Mouse (Mus musculus) embryonic fibroblast, embryonic 13.5 days (primary cell): Measurements from ENCODE around the gene Snta1. TPM values are rescaled to one million over a fixed set of nuclear protein-coding genes. Genes with fewer than 3 reads are reported as not detected.

ENCODE experiments used
- H3K27ac ChIP-seq: 2 replicates; pipeline ENCODE4 v1.5.1; 2012; ENCODE audit warnings: low read length, control low read depth, inconsistent platforms; ENCODE audit not compliant: insufficient read depth
- H3K4me1 ChIP-seq: 2 replicates; pipeline ENCODE4 v1.6.1; 2011; ENCODE audit warnings: low read length; ENCODE audit not compliant: control insufficient read depth, insufficient read depth
- H3K4me3 ChIP-seq: 2 replicates; pipeline ENCODE4 v1.5.1; 2011; ENCODE audit warnings: mild to moderate bottlenecking, control low read depth, low read length; ENCODE audit not compliant: insufficient read depth
- CTCF ChIP-seq: IDR thresholded peaks from 2 replicates; pipeline ENCODE4 v1.5.1; 2011; ENCODE audit warnings: mild to moderate bottlenecking, control low read depth, low read length, moderate library complexity, borderline replicate concordance; ENCODE audit not compliant: insufficient read depth
- POLR2A ChIP-seq: IDR thresholded peaks from 2 replicates; pipeline ENCODE4 v1.6.1; 2011; ENCODE audit warnings: low read depth, mild to moderate bottlenecking, control low read depth, low read length, moderate library complexity
- polyA plus RNA-seq: library from polyadenylated mRNA; stranded (reverse); fragments of >200 nt; gene quantifications from 2 replicates; pipeline ENCODE4 v1.2.4, GENCODE M21; 2011; ENCODE audit warnings: low read depth; ENCODE audit not compliant: missing spikeins, insufficient read length

Snta1 gene
- polyA plus RNA-seq: 17.1 and 18.5 TPM in 2 replicates

GRCm38 (mm10) chr2:154407643-154408445 lies at the start of gene Snta1:
Snta1 (minus strand) TSS chr2:154408099.
- peak within 1 kb of the TSS; percentile 76 for H3K4me3 ChIP-seq
- H3K27ac ChIP-seq: no peak within 1 kb of the TSS
- TF ChIP-seq POLR2A (peak; percentile 90), CTCF (no peak)
- peaks cover 10% of the 10 kb centered on the region for H3K4me1 ChIP-seq

DNA sequence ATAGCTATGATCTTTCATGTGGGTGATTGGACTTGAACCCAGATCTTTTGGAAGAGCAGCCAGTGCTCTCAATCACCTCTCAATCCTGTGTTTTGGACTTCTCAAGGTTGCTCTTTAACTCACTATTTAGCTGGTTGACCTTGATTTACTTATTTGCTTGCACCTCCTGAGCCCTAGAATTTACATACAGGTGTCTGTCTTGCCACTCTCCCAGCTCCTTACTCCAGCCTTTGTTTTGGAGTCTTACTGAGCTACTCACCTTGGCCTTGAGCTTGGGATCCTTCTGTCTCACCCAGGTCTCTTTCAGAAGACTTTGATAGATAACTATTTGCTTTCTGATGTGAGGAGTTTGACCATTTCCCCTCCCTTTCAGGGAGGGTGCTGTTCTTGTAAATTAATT lies 48.7 kb upstream of the Snta1 start:
- peaks cover 14% of the 10 kb centered on the region for H3K4me1 ChIP-seq
- H3K27ac ChIP-seq: peak overlapping the region; percentile 71
- no peak overlapping the region for H3K4me3 ChIP-seq
- TF ChIP-seq CTCF (no peak), POLR2A (no peak)

- TF ChIP-seq POLR2A (no peak), CTCF (no peak)
- Histone ChIP-seq H3K4me3 (no peak overlapping the region; the same call in 1 of the 2 replicates), H3K4me1 (peaks cover 14% of the 10 kb centered on the region), H3K27ac (peak overlapping the region; percentile 71)
Observed at GRCm38 (mm10) chr2:154455776-154456175, 47.9 kb upstream of the Snta1 start.

DNA sequence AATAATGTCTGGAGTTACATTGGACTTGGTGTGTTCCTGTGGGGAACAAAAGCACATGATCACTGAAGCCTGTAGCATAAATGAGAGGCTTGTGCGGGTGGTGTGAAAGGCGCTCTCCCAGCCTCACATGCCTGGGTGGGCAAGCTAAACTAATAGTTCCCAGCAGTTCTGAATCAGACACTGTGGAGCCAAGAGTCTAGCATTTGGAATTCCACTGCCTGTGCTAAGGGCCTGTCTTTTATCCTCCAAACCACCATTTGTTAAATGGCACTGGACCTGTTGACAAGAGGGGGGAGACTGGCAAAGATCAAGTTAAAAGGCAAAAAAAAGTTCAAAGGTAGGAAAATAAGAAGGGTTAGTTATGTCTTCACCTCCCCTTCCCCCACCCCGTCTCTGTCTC lies 46.7 kb upstream of the Snta1 start:
- Histone ChIP-seq H3K27ac (peak overlapping the region; percentile 71), H3K4me3 (no peak overlapping the region), H3K4me1 (peaks cover 12% of the 10 kb centered on the region)
- TF ChIP-seq POLR2A: no peak
- no peak for TF ChIP-seq CTCF

DNA sequence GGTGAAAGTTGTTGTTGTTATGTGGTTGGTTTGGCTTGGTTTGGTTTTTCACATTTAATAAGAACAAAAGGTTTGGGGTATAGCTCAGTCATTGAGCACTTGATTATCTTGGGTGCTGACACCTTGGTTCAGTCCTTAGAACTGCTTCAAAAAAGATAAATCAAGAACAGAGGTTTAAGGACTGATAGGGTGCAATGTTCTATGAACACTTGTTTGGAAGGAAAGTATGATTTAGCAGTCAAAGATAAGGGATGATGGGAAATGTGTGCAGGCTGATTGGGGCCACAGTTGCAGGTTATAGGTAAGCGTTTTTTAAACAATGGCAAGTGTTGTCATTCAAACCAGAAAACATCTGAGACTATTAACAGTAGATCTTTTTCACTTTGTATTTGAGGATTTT lies 46.2 kb upstream of the Snta1 start:
- TF ChIP-seq POLR2A (no peak), CTCF (no peak)
- peaks cover 12% of the 10 kb centered on the region for H3K4me1 ChIP-seq
- peak overlapping the region; percentile 71 for H3K27ac ChIP-seq
- H3K4me3 ChIP-seq: no peak overlapping the region

DNA sequence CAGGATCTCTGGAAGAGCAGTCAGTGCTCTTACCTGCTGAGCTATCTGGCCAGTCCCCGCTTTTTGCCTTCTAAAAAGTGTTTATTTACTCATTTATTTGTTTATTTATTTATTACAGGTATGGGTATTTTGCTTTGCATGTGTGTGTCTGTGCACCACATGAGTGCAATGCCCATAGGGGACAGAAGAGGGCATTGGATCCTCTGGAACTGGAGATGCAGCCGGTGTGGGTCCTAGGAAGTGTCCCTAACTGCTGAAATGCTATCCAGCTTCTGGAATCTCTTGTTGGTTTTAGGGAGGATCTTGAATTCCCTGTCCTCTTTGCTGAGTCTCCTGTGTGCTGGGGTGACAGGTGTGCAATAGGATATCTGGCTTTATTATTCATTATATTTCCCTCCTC lies 45.1 kb upstream of the Snta1 start:
- no peak overlapping the region for H3K4me3 ChIP-seq
- no peak overlapping the region for H3K27ac ChIP-seq
- TF ChIP-seq POLR2A (no peak), CTCF (no peak)
- peaks cover 12% of the 10 kb centered on the region for H3K4me1 ChIP-seq

GRCm38 (mm10) chr2:154448633-154449032 lies 40.7 kb upstream of the Snta1 start:
- no peak overlapping the region for H3K27ac ChIP-seq
- no peak for TF ChIP-seq CTCF
- no peak for TF ChIP-seq POLR2A
- no peak overlapping the region for H3K4me3 ChIP-seq
- H3K4me1 ChIP-seq: no peaks in the 10 kb centered on the region

- Histone ChIP-seq H3K4me3 (no peak overlapping the region), H3K27ac (no peak overlapping the region), H3K4me1 (no peaks in the 10 kb centered on the region)
- no peak for TF ChIP-seq POLR2A
Observed at GRCm38 (mm10) chr2:154447821-154448220, 39.9 kb upstream of the Snta1 start.

DNA sequence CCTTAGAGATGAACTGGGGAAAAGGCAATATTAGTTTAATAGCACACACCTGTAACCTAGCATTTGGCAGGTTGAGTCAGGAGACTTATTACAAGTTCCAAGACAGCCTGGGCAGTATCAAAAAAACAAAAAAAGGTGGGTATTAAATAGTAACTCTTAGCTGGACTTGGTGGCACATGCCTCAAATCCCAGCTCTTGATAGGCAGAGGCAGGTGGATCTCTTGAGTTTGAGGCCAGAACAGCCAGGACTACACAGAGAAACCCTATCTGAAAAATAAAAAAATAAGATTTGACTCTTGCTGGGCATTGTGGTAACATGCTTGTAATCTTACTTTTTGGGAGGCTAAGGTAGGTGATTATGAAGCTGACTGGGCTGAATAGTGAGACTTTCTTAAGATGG lies 32.6 kb upstream of the Snta1 start:
- peaks cover 6% of the 10 kb centered on the region; the same call in 1 of the 2 replicates for H3K4me1 ChIP-seq
- H3K27ac ChIP-seq: no peak overlapping the region
- no peak overlapping the region for H3K4me3 ChIP-seq
- TF ChIP-seq CTCF (no peak), POLR2A (no peak)

- 0 out of 2 replicates have a peak overlapping the region, but pooled peaks have one; percentile 79 for H3K27ac ChIP-seq
- TF ChIP-seq CTCF (no peak), POLR2A (no peak)
- H3K4me3 ChIP-seq: peak overlapping the region; percentile 77
- H3K4me1 ChIP-seq: peaks cover 6% of the 10 kb centered on the region; the same call in 1 of the 2 replicates
Observed at GRCm38 (mm10) chr2:154437191-154437527, 29.3 kb upstream of the Snta1 start.
